Mouse (Mus musculus): ENCODE measurements at regions not wholly inside any gene's neighbourhood (a gene's known extent, or its start where the extent isn't known, plus 50 kb on each side); places are given as distances from the start of the nearest gene placed in this dataset.

- no peak for DNase-seq (ENCODE audit: low read depth, low spot score)
- H3K36me3 ChIP-seq (ENCODE audit: control insufficient read depth, insufficient read depth, low read length, poor library complexity, severe bottlenecking) = no peaks in the 10 kb centered on the region
- no peaks in the 10 kb centered on the region for H3K27me3 ChIP-seq (ENCODE audit: control insufficient read depth, insufficient read depth, low read length, poor library complexity, severe bottlenecking)
Measured at GRCm38 (mm10) chr13:102591803-102592537, 101.4 kb upstream of the Cd180 start.

GRCm38 (mm10) chr13:102593405-102594200 is 99.8 kb upstream of the Cd180 start:
- H3K27me3 ChIP-seq (ENCODE audit: control insufficient read depth, insufficient read depth, low read length, poor library complexity, severe bottlenecking) = no peaks in the 10 kb centered on the region
- DNase-seq (ENCODE audit: low read depth, low spot score) = no peak
- H3K36me3 ChIP-seq (ENCODE audit: control insufficient read depth, insufficient read depth, low read length, poor library complexity, severe bottlenecking) = no peaks in the 10 kb centered on the region

GRCm38 (mm10) chr13:102594201-102594600 is 99.2 kb upstream of the Cd180 start:
- DNase-seq (ENCODE audit: low read depth, low spot score) = no peak
- no peaks in the 10 kb centered on the region for H3K27me3 ChIP-seq (ENCODE audit: control insufficient read depth, insufficient read depth, low read length, poor library complexity, severe bottlenecking)
- no peaks in the 10 kb centered on the region for H3K36me3 ChIP-seq (ENCODE audit: control insufficient read depth, insufficient read depth, low read length, poor library complexity, severe bottlenecking)

DNA sequence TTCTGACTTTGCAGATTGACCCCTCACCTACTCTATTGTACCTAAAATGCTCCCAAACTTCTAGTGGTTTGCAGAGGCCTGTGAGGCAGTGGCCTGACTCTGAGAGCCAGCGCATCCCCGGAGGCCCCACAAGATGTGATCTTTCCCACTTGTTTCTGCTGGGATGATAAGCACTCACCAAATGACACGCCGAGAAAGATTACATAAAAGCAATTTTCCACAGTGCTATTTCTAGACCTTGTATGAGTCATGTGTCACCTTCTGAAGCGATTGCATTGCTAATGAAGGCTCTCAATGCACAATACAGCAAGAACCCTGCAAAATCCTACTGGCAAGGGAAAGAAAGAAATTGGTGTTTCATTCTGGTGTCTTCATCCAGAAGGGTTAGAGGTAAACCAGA is 97.8 kb upstream of the Cd180 start:
- no peaks in the 10 kb centered on the region for H3K36me3 ChIP-seq (ENCODE audit: control insufficient read depth, insufficient read depth, low read length, poor library complexity, severe bottlenecking)
- H3K27me3 ChIP-seq (ENCODE audit: control insufficient read depth, insufficient read depth, low read length, poor library complexity, severe bottlenecking) = no peaks in the 10 kb centered on the region
- DNase-seq (ENCODE audit: low read depth, low spot score) = no peak

DNA sequence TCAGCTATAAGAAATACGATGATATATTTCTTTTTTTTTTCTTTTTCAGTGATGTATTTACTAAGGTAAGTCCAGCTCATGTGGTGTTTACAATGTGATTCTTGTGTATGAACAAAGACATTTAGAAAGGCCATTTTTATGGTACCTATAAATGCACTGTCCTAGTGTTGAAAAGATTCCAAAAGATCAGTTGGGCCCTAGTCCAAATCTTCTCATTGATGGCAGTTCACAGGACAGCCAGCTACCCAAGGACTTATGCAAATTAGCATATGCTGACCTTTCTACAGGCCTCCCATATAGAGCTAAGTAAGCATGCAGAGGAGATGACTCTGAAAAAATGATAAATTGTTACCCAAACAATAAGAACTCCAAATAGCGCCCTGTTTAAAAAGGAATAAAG is 97.3 kb upstream of the Cd180 start:
- H3K36me3 ChIP-seq (ENCODE audit: control insufficient read depth, insufficient read depth, low read length, poor library complexity, severe bottlenecking) = no peaks in the 10 kb centered on the region
- H3K27me3 ChIP-seq (ENCODE audit: control insufficient read depth, insufficient read depth, low read length, poor library complexity, severe bottlenecking) = no peaks in the 10 kb centered on the region
- no peak for DNase-seq (ENCODE audit: low read depth, low spot score)

- Histone ChIP-seq H3K27me3 (ENCODE audit: control insufficient read depth, insufficient read depth, low read length, poor library complexity, severe bottlenecking) (no peaks in the 10 kb centered on the region), H3K36me3 (ENCODE audit: control insufficient read depth, insufficient read depth, low read length, poor library complexity, severe bottlenecking) (no peaks in the 10 kb centered on the region)
- DNase-seq (ENCODE audit: low read depth, low spot score) = no peak
Measured at GRCm38 (mm10) chr13:102598181-102598580, 95.2 kb upstream of the Cd180 start.

DNA sequence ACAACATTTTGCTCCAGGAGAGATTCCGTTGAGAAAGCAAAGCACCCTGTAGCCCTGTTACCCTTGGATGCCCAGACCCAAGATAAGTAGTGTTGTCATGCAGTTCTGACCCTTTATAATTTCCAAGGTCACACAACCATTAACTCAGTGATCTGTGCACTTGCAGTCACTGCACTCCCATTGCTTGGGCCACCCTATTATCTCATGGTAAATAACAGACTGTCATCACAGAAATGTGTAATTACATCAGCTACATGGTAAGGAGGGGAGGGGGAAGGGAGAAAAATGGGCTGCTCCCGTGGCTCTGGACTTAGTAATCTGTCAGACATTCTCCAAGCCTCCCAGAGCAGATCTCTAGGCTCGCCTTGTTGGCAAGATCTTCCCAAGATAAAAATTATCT is 93.8 kb upstream of the Cd180 start:
- H3K36me3 ChIP-seq (ENCODE audit: control insufficient read depth, insufficient read depth, low read length, poor library complexity, severe bottlenecking) = no peaks in the 10 kb centered on the region
- DNase-seq (ENCODE audit: low read depth, low spot score) = no peak

GRCm38 (mm10) chr13:102600026-102600425 is 93.3 kb upstream of the Cd180 start:
- no peak for DNase-seq (ENCODE audit: low read depth, low spot score)
- H3K36me3 ChIP-seq (ENCODE audit: control insufficient read depth, insufficient read depth, low read length, poor library complexity, severe bottlenecking) = no peaks in the 10 kb centered on the region
- no peaks in the 10 kb centered on the region for H3K27me3 ChIP-seq (ENCODE audit: control insufficient read depth, insufficient read depth, low read length, poor library complexity, severe bottlenecking)

More for the DNA sequence above, 93.8 kb upstream of the Cd180 start:
- H3K27me3 ChIP-seq (ENCODE audit: control insufficient read depth, insufficient read depth, low read length, poor library complexity, severe bottlenecking) = no peaks in the 10 kb centered on the region

GRCm38 (mm10) chr13:102624461-102624860 is 68.9 kb upstream of the Cd180 start:
- no peak for DNase-seq (ENCODE audit: low read depth, low spot score)
- Histone ChIP-seq H3K36me3 (ENCODE audit: control insufficient read depth, insufficient read depth, low read length, poor library complexity, severe bottlenecking) (no peaks in the 10 kb centered on the region), H3K27me3 (ENCODE audit: control insufficient read depth, insufficient read depth, low read length, poor library complexity, severe bottlenecking) (no peaks in the 10 kb centered on the region)

- DNase-seq (ENCODE audit: low read depth, low spot score) = no peak
- Histone ChIP-seq H3K36me3 (ENCODE audit: control insufficient read depth, insufficient read depth, low read length, poor library complexity, severe bottlenecking) (no peaks in the 10 kb centered on the region), H3K27me3 (ENCODE audit: control insufficient read depth, insufficient read depth, low read length, poor library complexity, severe bottlenecking) (no peaks in the 10 kb centered on the region)
Measured at GRCm38 (mm10) chr13:102625171-102625835, 68.1 kb upstream of the Cd180 start.

DNA sequence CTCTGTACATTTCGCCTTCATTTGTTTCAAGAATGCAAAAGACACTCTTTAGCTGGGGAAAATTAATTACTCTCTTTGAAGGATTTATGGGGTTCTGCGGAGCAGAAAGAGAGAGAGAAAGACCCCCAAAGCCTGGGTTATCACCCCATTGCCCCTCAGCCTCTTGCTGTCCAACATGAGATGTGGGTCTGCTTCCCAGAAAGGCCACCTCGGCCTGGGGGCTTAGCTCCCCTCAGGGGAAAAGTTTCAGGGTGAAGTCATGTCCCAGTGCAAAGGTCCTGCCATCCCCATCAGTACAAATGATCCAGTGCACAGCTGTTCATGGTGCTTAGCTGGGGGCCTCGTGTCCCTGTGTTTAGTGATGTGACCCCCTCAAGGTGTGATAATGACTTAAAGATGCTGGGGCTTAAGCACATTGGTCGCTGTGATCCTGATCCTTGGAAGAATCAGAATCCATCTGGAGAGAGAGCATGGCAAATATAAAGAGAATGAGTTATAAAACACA is 67.5 kb upstream of the Cd180 start:
- no peak for DNase-seq (ENCODE audit: low read depth, low spot score)
- no peaks in the 10 kb centered on the region for H3K27me3 ChIP-seq (ENCODE audit: control insufficient read depth, insufficient read depth, low read length, poor library complexity, severe bottlenecking)

DNA sequence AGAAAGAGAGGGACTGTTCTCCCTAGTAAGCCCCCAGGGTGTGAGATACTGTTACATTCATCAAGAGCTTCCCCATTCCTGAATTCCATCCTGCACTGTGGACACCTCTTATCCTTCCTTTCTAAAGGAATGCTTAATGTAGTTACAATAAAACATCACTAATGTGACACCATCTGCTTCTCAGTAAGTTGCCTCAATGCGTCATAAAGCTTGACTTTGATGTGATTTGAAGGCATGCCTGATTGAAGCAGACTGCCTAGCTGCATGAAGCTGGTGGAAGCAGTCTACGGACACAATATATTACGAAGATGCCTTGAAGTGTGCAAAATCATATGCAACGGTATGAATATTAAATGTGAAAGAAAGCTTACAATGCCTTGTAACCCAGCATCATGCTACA is 65.6 kb upstream of the Cd180 start:
- no peak for DNase-seq (ENCODE audit: low read depth, low spot score)
- Histone ChIP-seq H3K36me3 (ENCODE audit: control insufficient read depth, insufficient read depth, low read length, poor library complexity, severe bottlenecking) (no peaks in the 10 kb centered on the region), H3K27me3 (ENCODE audit: control insufficient read depth, insufficient read depth, low read length, poor library complexity, severe bottlenecking) (no peaks in the 10 kb centered on the region)

More for the DNA sequence above, 67.5 kb upstream of the Cd180 start:
- H3K36me3 ChIP-seq (ENCODE audit: control insufficient read depth, insufficient read depth, low read length, poor library complexity, severe bottlenecking) = no peaks in the 10 kb centered on the region

- Histone ChIP-seq H3K36me3 (ENCODE audit: control insufficient read depth, insufficient read depth, low read length, poor library complexity, severe bottlenecking) (no peaks in the 10 kb centered on the region), H3K27me3 (ENCODE audit: control insufficient read depth, insufficient read depth, low read length, poor library complexity, severe bottlenecking) (no peaks in the 10 kb centered on the region)
- DNase-seq (ENCODE audit: low read depth, low spot score) = no peak
Measured at GRCm38 (mm10) chr13:102629176-102629575, 64.2 kb upstream of the Cd180 start.

DNA sequence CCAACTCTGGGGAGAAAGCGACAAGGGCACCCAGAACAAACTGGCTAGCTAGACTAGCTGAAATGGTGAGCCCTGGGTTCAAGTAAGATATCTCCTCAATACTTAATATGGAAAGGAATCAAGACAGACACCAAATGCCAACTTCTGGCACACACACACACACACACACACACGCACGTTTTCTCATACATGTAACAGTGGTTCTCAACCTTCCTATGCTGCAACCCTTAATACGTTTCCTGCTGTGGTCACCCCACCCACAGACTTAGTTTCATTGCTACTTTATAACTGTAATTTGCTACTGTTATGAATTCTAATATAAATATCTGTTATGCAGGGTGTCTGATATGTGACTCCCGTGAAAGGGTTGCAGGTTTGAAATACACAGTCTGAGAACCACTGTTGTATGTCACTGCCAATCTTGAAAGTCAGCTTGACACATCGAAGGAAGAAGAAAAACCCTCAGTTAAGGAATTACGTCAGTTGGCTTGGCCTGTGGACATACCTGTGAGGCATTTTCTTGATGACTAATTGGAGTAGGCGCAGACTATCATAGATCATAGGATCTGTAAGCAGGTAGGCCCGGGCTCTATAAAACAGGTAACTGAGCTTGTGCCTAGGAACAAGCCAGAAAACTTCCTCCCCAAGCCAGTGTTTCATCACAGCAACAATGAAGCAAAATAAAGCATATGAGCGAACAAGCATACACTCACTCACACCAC is 59.0 kb upstream of the Cd180 start:
- DNase-seq (ENCODE audit: low read depth, low spot score) = no peak
- Histone ChIP-seq H3K27me3 (ENCODE audit: control insufficient read depth, insufficient read depth, low read length, poor library complexity, severe bottlenecking) (no peaks in the 10 kb centered on the region), H3K36me3 (ENCODE audit: control insufficient read depth, insufficient read depth, low read length, poor library complexity, severe bottlenecking) (no peaks in the 10 kb centered on the region)
